Mouse (Mus musculus) lung, adult 2 months (tissue): ENCODE data around the gene Wdr37.

Experiments
- CTCF ChIP-seq: fragments of 200-500 bp; IDR thresholded peaks from 2 replicates; pipeline ENCODE4 v1.5.1; 2011; ENCODE audit warnings: mild to moderate bottlenecking, low read length, control low read depth; ENCODE audit not compliant: insufficient read depth
- POLR2A ChIP-seq: fragments of 200-500 bp; IDR thresholded peaks from 2 replicates; pipeline ENCODE4 v1.6.1; 2011; ENCODE audit warnings: low read depth, mild to moderate bottlenecking, control low read depth, low read length, borderline replicate concordance; ENCODE audit errors: extremely low read depth

DNA sequence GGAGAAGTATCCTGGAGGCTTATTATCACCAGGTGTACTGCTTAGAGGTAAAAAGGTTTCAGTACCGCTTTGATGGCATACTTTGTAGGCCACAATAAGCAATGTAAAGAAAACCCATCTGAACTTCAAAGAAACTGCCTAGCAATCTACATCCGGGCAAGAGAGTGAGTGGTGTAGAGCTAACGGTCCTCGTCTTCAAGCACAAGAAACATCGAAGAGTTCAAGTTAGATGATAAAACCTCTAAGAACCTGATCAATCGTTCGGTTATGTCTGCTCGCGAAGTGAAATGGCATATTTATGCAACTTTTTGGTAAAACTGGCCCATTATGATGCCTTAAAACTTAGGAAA, 1.6 kb downstream of the Wdr37 start:
- TF ChIP-seq CTCF (no peak), POLR2A (no peak)
